Mouse (Mus musculus) MEL (cell line): Measurements from ENCODE around the gene Upb1. TPM values are rescaled to one million over a fixed set of nuclear protein-coding genes. Genes with fewer than 3 reads are reported as not detected.

Experiments used
- DNase-seq: peaks from one replicate; pipeline ENCODE4 v3.0.0; 2011; ENCODE audit warnings: low read depth, low spot score
- H3K27ac ChIP-seq: 2 replicates; pipeline ENCODE4 v1.5.1; 2012; ENCODE audit warnings: low read depth, mild to moderate bottlenecking, control low read depth, low read length, moderate library complexity; ENCODE audit not compliant: control insufficient read depth
- H3K27me3 ChIP-seq, 2 experiments: fragments of 150-350 bp in 1 of 2; sonication (generic) in 1 of 2; 2 replicates each; pipeline ENCODE4 v1.6.1; 2012; ENCODE audit warnings: low read length in 2 of 2, mild to moderate bottlenecking in 2 of 2, improper control_type of control experiment in 1 of 2, moderate library complexity in 1 of 2; ENCODE audit not compliant: insufficient read depth in 2 of 2, control insufficient read depth in 1 of 2
- H3K36me3 ChIP-seq, 2 experiments: 2 replicates each; pipeline ENCODE4 v1.6.1; 2012 to 2014; ENCODE audit warnings: low read length in 2 of 2, improper control_type of control experiment in 1 of 2, inconsistent platforms in 1 of 2, mild to moderate bottlenecking in 1 of 2; ENCODE audit not compliant: insufficient read depth in 2 of 2, control insufficient read depth in 1 of 2
- H3K4me1 ChIP-seq, 2 experiments: fragments of 150-350 bp in 1 of 2; sonication (generic) in 1 of 2; 2 replicates each; pipeline ENCODE4 v1.6.1; 2012; ENCODE audit warnings: low read length in 2 of 2, improper control_type of control experiment in 1 of 2, mild to moderate bottlenecking in 1 of 2; ENCODE audit not compliant: insufficient read depth in 2 of 2, control insufficient read depth in 1 of 2
- H3K4me3 ChIP-seq, 2 experiments: fragments of 150-350 bp in 1 of 2; sonication (generic) in 1 of 2; 2 replicates each; pipeline ENCODE4 v1.5.1; 2012; ENCODE audit warnings: low read depth in 2 of 2, low read length in 2 of 2, mild to moderate bottlenecking in 2 of 2, moderate library complexity in 2 of 2, control low read depth in 1 of 2, improper control_type of control experiment in 1 of 2; ENCODE audit not compliant: control insufficient read depth in 1 of 2, insufficient read depth in 1 of 2
- H3K79me2 ChIP-seq: 2 replicates; pipeline ENCODE4 v1.6.1; 2012; ENCODE audit warnings: mild to moderate bottlenecking, low read length, moderate library complexity; ENCODE audit not compliant: control insufficient read depth, poor library complexity, insufficient read depth
- H3K9ac ChIP-seq: 2 replicates; pipeline ENCODE4 v1.6.1; 2012; ENCODE audit warnings: low read depth, mild to moderate bottlenecking, control low read depth, low read length, moderate library complexity; ENCODE audit not compliant: control insufficient read depth, poor library complexity, severe bottlenecking
- H3K9me3 ChIP-seq: fragments of 150-350 bp; sonication (generic); replicated peaks from 2 replicates; pipeline ENCODE4 v1.6.1; 2012; ENCODE audit warnings: mild to moderate bottlenecking, low read length, improper control_type of control experiment, moderate library complexity; ENCODE audit not compliant: insufficient read depth
- BHLHE40 ChIP-seq: IDR thresholded peaks from 2 replicates; pipeline ENCODE4 v1.6.1; 2012; ENCODE audit warnings: low read depth, mild to moderate bottlenecking, inconsistent platforms, low read length, improper control_type of control experiment, borderline replicate concordance
- CHD1 ChIP-seq: IDR thresholded peaks from 2 replicates; pipeline ENCODE4 v1.6.1; 2012; ENCODE audit warnings: low read depth, mild to moderate bottlenecking, inconsistent platforms, low read length, improper control_type of control experiment
- CHD2 ChIP-seq: IDR thresholded peaks from 2 replicates; pipeline ENCODE4 v1.6.1; 2011; ENCODE audit warnings: low read length, improper control_type of control experiment
- EP300 ChIP-seq, 2 experiments: IDR thresholded peaks; 2 replicates each; pipeline ENCODE4 v1.6.1; 2011; ENCODE audit warnings: improper control_type of control experiment in 2 of 2, low read length in 2 of 2, low read depth in 1 of 2, mild to moderate bottlenecking in 1 of 2
- ETS1 ChIP-seq: IDR thresholded peaks from 2 replicates; pipeline ENCODE4 v1.6.1; 2012; ENCODE audit warnings: low read depth, mild to moderate bottlenecking, inconsistent platforms, low read length, improper control_type of control experiment, moderate library complexity
- GABPA ChIP-seq: IDR thresholded peaks from 2 replicates; pipeline ENCODE4 v1.6.1; 2012; ENCODE audit warnings: low read depth, mild to moderate bottlenecking, inconsistent platforms, low read length, improper control_type of control experiment, moderate library complexity
- GATA1 ChIP-seq: IDR thresholded peaks from 2 replicates; pipeline ENCODE4 v1.6.1; 2011; ENCODE audit warnings: low read depth, low read length, improper control_type of control experiment
- HCFC1 ChIP-seq: IDR thresholded peaks from 2 replicates; pipeline ENCODE4 v1.6.1; 2012; ENCODE audit warnings: low read depth, mild to moderate bottlenecking, inconsistent platforms, low read length, improper control_type of control experiment, moderate library complexity
- KAT2A ChIP-seq: conservative IDR thresholded peaks from 2 replicates; pipeline ENCODE4 v1.6.1; 2012; ENCODE audit warnings: low read depth, low read length, improper control_type of control experiment, inconsistent platforms
- MAFK ChIP-seq: IDR thresholded peaks from 2 replicates; pipeline ENCODE4 v1.6.1; 2011; ENCODE audit warnings: low read depth, mild to moderate bottlenecking, low read length, improper control_type of control experiment, borderline replicate concordance
- MAZ ChIP-seq: IDR thresholded peaks from 2 replicates; pipeline ENCODE4 v1.6.1; 2012; ENCODE audit warnings: low read depth, mild to moderate bottlenecking, inconsistent platforms, low read length, improper control_type of control experiment
- MYB ChIP-seq: IDR thresholded peaks from 2 replicates; pipeline ENCODE4 v1.6.1; 2011; ENCODE audit warnings: mild to moderate bottlenecking, low read depth, low read length, improper control_type of control experiment
- POLR2A ChIP-seq, 2 experiments: IDR thresholded peaks; 2 replicates each; pipeline ENCODE4 v1.6.1; 2011 to 2012; ENCODE audit warnings: low read length in 2 of 2, mild to moderate bottlenecking in 2 of 2, control low read depth in 1 of 2, improper control_type of control experiment in 1 of 2, low read depth in 1 of 2, moderate library complexity in 1 of 2; ENCODE audit not compliant: control insufficient read depth in 1 of 2, insufficient read depth in 1 of 2, poor library complexity in 1 of 2
- POLR2AphosphoS5 ChIP-seq: IDR thresholded peaks from 2 replicates; pipeline ENCODE4 v1.6.1; 2012; ENCODE audit warnings: low read depth, borderline replicate concordance, mild to moderate bottlenecking, inconsistent platforms, low read length, moderate library complexity, mixed read lengths
- RCOR1 ChIP-seq: IDR thresholded peaks from 2 replicates; pipeline ENCODE4 v1.6.1; 2012; ENCODE audit warnings: low read depth, mild to moderate bottlenecking, inconsistent platforms, low read length, improper control_type of control experiment
- SIN3A ChIP-seq: IDR thresholded peaks from 2 replicates; pipeline ENCODE4 v1.6.1; 2012; ENCODE audit warnings: low read length, improper control_type of control experiment, inconsistent platforms
- USF1 ChIP-seq: IDR thresholded peaks from 2 replicates; pipeline ENCODE4 v1.6.1; 2014; ENCODE audit warnings: low read depth, mild to moderate bottlenecking, inconsistent platforms, low read length, improper control_type of control experiment, moderate library complexity
- ZC3H11A ChIP-seq: IDR thresholded peaks from 2 replicates; pipeline ENCODE4 v1.6.1; 2012; ENCODE audit warnings: low read depth, mild to moderate bottlenecking, inconsistent platforms, low read length, improper control_type of control experiment
- ZKSCAN1 ChIP-seq: IDR thresholded peaks from 2 replicates; pipeline ENCODE4 v1.6.1; 2012; ENCODE audit warnings: low read depth, mild to moderate bottlenecking, inconsistent platforms, low read length, improper control_type of control experiment, moderate library complexity
- ZMIZ1 ChIP-seq: IDR thresholded peaks from 2 replicates; pipeline ENCODE4 v1.6.1; 2012; ENCODE audit warnings: low read depth, mild to moderate bottlenecking, inconsistent platforms, low read length, improper control_type of control experiment, moderate library complexity
- ZNF384 ChIP-seq: IDR thresholded peaks from 2 replicates; pipeline ENCODE4 v1.6.1; 2012; ENCODE audit warnings: low read depth, mild to moderate bottlenecking, inconsistent platforms, low read length, improper control_type of control experiment
- polyA plus RNA-seq, 2 experiments: library from polyadenylated mRNA; stranded (reverse) in 1 of 2; unstranded in 1 of 2; fragments of >175 nt in 1 of 2; fragments of >200 nt in 1 of 2; gene quantifications; 2 replicates each; pipeline versions ENCODE4 v1.2.1 to v1.2.4; 2012; ENCODE audit warnings: low replicate concordance in 2 of 2, low read depth in 1 of 2; ENCODE audit not compliant: insufficient read length in 2 of 2, insufficient read depth in 1 of 2, missing spikeins in 1 of 2
- total RNA-seq: library from RNA; depleted of rRNA; stranded (reverse); fragments of 300-350 nt; gene quantifications from 2 replicates; pipeline ENCODE4 v1.2.3, GENCODE M21; 2012

The Upb1 gene
- total and polyA plus RNA-seq, 3 experiments = 0.03 TPM; not detected in 2

DNA sequence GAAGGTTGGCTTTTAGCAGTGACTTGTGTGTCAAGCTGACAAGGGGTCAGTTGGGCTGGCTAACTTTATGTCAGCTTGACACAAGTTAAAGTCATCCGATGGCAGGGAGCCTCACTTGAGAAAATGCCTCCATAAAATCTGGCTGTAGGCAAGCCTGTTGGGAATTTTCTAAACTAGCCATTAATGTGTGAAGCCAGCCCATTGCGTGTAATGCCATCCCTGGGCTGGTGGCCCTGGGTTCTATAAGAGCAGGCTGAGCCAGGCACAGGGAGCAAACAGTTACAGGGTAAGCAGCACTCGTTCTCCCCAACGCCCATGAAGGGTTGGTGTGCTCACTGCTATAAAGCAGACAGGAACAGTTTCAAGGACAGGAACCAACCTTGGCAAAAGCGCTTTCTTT, 81.4 kb downstream of the Upb1 start:
- Histone ChIP-seq H3K79me2 (no peaks in the 10 kb centered on the region), H3K4me1 (no peaks in the 10 kb centered on the region), H3K9me3 (no peaks in the 10 kb centered on the region), H3K27ac (no peak overlapping the region), H3K36me3 (no peaks in the 10 kb centered on the region), H3K27me3 (0 out of 4 replicates have a peak, but pooled peaks cover 1 to 2% of the 10 kb centered on the region in 2 experiments), H3K9ac (no peak overlapping the region), H3K4me3 (no peak overlapping the region)
- TF ChIP-seq HCFC1 (no peak), GATA1 (no peak), EP300 (IDR thresholded peaks at IDR 0.05; ENCODE audit: low read depth in 1 of 2, low read length in 2 of 2) (no peak), MYB (no peak), SIN3A (no peak), ZC3H11A (no peak), ZNF384 (no peak), MAFK (no peak), ZKSCAN1 (no peak), POLR2AphosphoS5 (no peak), ETS1 (no peak), ZMIZ1 (no peak), KAT2A (no peak), CHD1 (no peak), GABPA (no peak), USF1 (no peak), RCOR1 (no peak), POLR2A (IDR thresholded peaks at IDR 0.05; ENCODE audit: control insufficient read depth in 1 of 2, insufficient read depth in 1 of 2, low read depth in 1 of 2, low read length in 2 of 2, poor library complexity in 1 of 2) (no peak)
- DNase-seq = no peak

DNA sequence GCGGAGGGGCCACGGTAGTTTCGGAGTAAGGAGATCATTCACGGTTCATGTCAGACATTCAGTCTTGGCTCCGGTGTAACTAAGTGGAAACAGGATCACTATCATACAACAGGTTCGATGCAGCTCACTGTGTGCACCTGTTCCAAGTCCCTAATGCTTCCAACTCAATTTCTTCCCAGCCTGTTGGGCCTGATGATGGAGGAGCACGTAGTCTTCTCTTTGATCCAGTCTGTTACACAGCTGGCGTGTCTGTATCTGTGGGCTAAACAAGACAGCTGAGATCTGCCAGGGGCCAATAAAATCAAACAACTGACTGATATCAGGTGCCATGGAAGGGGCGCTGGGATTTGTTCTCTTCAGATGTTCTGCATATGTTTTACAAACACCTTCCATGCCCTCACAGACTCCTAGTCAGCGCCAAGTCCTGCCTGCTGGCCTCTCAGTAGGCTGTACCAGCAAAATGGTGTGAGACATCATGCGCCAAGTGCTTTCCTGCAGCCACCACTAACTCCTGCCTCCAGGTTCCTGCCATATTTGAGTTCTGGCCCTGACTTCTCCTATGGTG, 82.1 kb downstream of the Upb1 start:
- H3K4me3 ChIP-seq = no peak overlapping the region
- 0 out of 4 replicates have a peak, but pooled peaks cover 1 to 2% of the 10 kb centered on the region in 2 experiments for H3K27me3 ChIP-seq
- no peaks in the 10 kb centered on the region for H3K4me1 ChIP-seq
- TF ChIP-seq MAZ = no peak
- no peak for TF ChIP-seq BHLHE40
- no peak for TF ChIP-seq EP300 (IDR thresholded peaks at IDR 0.05; ENCODE audit: low read depth in 1 of 2, low read length in 2 of 2)
- no peak for TF ChIP-seq CHD2
- no peak for TF ChIP-seq MAFK
- H3K9ac ChIP-seq = no peak overlapping the region
- no peaks in the 10 kb centered on the region for H3K9me3 ChIP-seq
- H3K79me2 ChIP-seq = no peaks in the 10 kb centered on the region
- no peak for DNase-seq
- no peaks in the 10 kb centered on the region for H3K36me3 ChIP-seq
- no peak overlapping the region for H3K27ac ChIP-seq
